Mouse (Mus musculus) spleen, postnatal 14 days (tissue): Measurements from ENCODE around the gene Phkb.

ENCODE experiments used
- DNase-seq, 2 experiments: peaks; one replicate each; pipeline ENCODE4 v3.0.0; 2021 to 2022; ENCODE audit warnings: low spot score in 2 of 2

Gene Phkb

GRCm38 (mm10) chr8:85937343-85937742 is 96.6 kb downstream of the Phkb start:
- no peak for DNase-seq

- DNase-seq, result no peak
These were observed 104.1 kb downstream of the Phkb start for GRCm38 (mm10) chr8:85944820-85945219.

- DNase-seq, result no peak
These were observed 117.6 kb downstream of the Phkb start for GRCm38 (mm10) chr8:85958391-85958790.

- DNase-seq, result no peak
These were observed 119.1 kb downstream of the Phkb start for GRCm38 (mm10) chr8:85959880-85960279.

GRCm38 (mm10) chr8:85977588-85978077 is 136.9 kb downstream of the Phkb start:
- no peak for DNase-seq

GRCm38 (mm10) chr8:85992911-85993310 is 152.2 kb downstream of the Phkb start:
- no peak for DNase-seq

- DNase-seq, result no peak
These were observed 152.9 kb downstream of the Phkb start for GRCm38 (mm10) chr8:85993661-85994060.

- no peak for DNase-seq
These were observed 155.2 kb downstream of the Phkb start for GRCm38 (mm10) chr8:85995971-85996370.

- no peak for DNase-seq
These were observed 165.7 kb downstream of the Phkb start for GRCm38 (mm10) chr8:86006485-86006884.

GRCm38 (mm10) chr8:86016806-86017205 is 176.0 kb downstream of the Phkb start:
- no peak for DNase-seq

GRCm38 (mm10) chr8:86028646-86029312 is 188.0 kb downstream of the Phkb start:
- DNase-seq, result no peak

GRCm38 (mm10) chr8:86029451-86029850 is 188.7 kb downstream of the Phkb start:
- no peak for DNase-seq

- no peak for DNase-seq
These were observed 194.1 kb downstream of the Phkb start for GRCm38 (mm10) chr8:86034662-86035365.

- DNase-seq, result no peak
These were observed 194.6 kb downstream of the Phkb start for GRCm38 (mm10) chr8:86035371-86035770.

- no peak for DNase-seq
These were observed 197.7 kb downstream of the Phkb start for GRCm38 (mm10) chr8:86038462-86038861.

GRCm38 (mm10) chr8:86042049-86042448 is 201.3 kb downstream of the Phkb start:
- DNase-seq, result no peak

- DNase-seq, result no peak
These were observed 210.1 kb downstream of the Phkb start for GRCm38 (mm10) chr8:86050882-86051281.

GRCm38 (mm10) chr8:86052003-86052402 is 211.2 kb downstream of the Phkb start:
- DNase-seq, result no peak

GRCm38 (mm10) chr8:86058618-86059017 is 217.9 kb downstream of the Phkb start:
- DNase-seq, result no peak

- no peak for DNase-seq
These were observed 218.4 kb downstream of the Phkb start for GRCm38 (mm10) chr8:86059130-86059529.

GRCm38 (mm10) chr8:86063411-86063810 is 222.7 kb downstream of the Phkb start:
- no peak for DNase-seq

GRCm38 (mm10) chr8:86079433-86079832 is 238.7 kb downstream of the Phkb start:
- no peak for DNase-seq

- DNase-seq, result no peak
These were observed 242.6 kb downstream of the Phkb start for GRCm38 (mm10) chr8:86083346-86083745.
